Mouse (Mus musculus): ENCODE results near the gene Hacd1.
A peak's percentile ranks its signal among the peaks of the same experiment; 100 is the strongest.

Hacd1 gene

GRCm38 (mm10) chr2:14055566-14056331 is at the start of gene Hacd1:
TSS of gene Hacd1 (minus strand) at chr2:14056135.
- TF ChIP-seq GATA4 (IDR thresholded peaks at IDR 0.05; ENCODE audit: insufficient replicate concordance, low read length), result no peak

GRCm38 (mm10) chr2:14103924-14104323 is 48.0 kb upstream of the Hacd1 start:
- TF ChIP-seq GATA4 (IDR thresholded peaks at IDR 0.05; ENCODE audit: insufficient replicate concordance, low read length), result no peak

DNA sequence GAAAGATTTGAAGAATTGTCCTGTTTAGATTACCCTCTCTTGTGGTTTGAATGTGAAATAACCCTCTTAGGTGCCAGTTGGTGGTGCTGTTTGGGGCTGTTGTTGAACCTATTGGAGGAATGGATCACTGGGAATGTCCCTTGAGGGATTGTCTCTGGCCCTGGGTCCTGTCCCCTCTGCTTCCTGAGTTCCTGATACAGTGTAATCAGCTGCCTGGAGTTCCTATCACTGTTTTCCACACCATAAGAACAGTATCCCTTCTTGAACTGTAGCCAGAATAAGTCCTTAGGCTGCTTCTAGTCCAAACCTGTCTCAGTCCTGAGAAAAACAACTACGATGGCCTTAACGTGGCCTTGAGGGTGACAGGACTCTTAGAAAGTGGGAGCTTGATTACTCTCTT is 46.7 kb upstream of the Hacd1 start:
- peak; percentile 60; the same call in 1 of the 2 replicates for TF ChIP-seq GATA4 (IDR thresholded peaks at IDR 0.05; ENCODE audit: insufficient replicate concordance, low read length)

DNA sequence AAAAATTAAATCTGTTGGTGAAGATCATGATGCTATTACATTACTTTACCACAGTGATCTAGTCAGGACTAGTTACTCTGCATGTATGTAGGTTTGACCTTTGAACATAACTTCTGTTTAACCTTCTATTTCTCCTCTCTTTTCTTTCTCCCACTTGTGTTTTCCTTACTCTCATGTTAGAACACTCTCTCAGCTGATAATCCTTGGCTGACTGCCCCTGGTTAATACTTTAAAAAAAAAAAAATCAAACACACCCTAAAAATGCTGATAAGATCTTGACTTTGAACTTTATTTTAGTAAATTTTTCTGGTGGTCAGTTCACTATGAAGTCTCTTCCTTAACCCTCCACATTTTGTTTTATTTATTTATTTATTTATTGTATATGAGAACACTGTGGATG is 44.6 kb upstream of the Hacd1 start:
- TF ChIP-seq GATA4 (IDR thresholded peaks at IDR 0.05; ENCODE audit: insufficient replicate concordance, low read length), result no peak

GRCm38 (mm10) chr2:14074221-14074901 is 18.4 kb upstream of the Hacd1 start:
- no peak for TF ChIP-seq GATA4 (IDR thresholded peaks at IDR 0.05; ENCODE audit: insufficient replicate concordance, low read length)

- TF ChIP-seq GATA4 (IDR thresholded peaks at IDR 0.05; ENCODE audit: insufficient replicate concordance, low read length), result peak; percentile 17; the same call in 1 of the 2 replicates
Observed at GRCm38 (mm10) chr2:14073362-14074220, 17.7 kb upstream of the Hacd1 start, which contains the start of gene Stam. TSS of gene Stam (plus strand) at chr2:14074098.

GRCm38 (mm10) chr2:14073008-14073361 is 17.1 kb upstream of the Hacd1 start:
- TF ChIP-seq GATA4 (IDR thresholded peaks at IDR 0.05; ENCODE audit: insufficient replicate concordance, low read length), result no peak

DNA sequence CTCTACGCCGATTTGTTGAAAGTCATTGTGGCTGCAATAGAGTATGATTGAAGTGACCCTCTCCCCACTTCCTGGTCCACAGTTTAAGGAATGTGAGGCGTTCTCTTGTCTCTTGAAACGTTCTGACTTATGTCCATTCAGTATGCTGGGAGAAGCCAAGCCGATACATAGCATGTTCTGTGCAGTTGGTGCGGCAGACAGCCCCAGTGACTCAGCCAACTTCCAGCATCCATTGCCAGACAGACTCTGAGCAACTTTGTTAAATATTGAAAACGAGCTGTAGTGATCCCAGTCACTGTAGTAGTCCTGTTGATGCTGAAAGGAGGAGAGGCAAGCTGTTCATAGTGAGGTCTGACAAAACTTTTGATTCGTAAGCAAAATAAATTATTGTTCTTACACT is 14.5 kb upstream of the Hacd1 start:
- TF ChIP-seq GATA4 (IDR thresholded peaks at IDR 0.05; ENCODE audit: insufficient replicate concordance, low read length), result no peak

DNA sequence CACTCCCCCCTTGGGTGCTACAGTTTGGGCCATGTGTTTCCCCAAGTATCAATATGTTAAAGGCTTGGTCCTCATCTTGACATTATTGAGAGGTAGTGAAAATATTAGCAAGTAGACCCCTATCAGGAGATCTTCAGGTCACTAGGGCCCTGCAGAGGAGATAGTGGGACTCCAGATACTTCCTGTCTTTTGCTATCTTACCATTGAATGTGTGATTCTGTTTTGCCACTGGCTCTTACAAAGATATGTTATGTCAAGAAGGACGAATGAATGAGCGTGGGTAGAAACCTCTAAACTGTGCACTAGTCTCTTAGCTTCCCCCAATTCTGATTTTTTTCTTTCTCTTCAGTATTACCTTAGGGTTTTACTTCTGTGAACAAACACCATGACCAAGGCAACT is 13.1 kb upstream of the Hacd1 start:
- no peak for TF ChIP-seq GATA4 (IDR thresholded peaks at IDR 0.05; ENCODE audit: insufficient replicate concordance, low read length)

- TF ChIP-seq GATA4 (IDR thresholded peaks at IDR 0.05; ENCODE audit: insufficient replicate concordance, low read length), result no peak
Observed at GRCm38 (mm10) chr2:14065704-14066650, 10.0 kb upstream of the Hacd1 start.

GRCm38 (mm10) chr2:14055168-14055565 is 768 bp downstream of the Hacd1 start:
- no peak for TF ChIP-seq GATA4 (IDR thresholded peaks at IDR 0.05; ENCODE audit: insufficient replicate concordance, low read length)

GRCm38 (mm10) chr2:14054716-14055115 is 1.2 kb downstream of the Hacd1 start:
- TF ChIP-seq GATA4 (IDR thresholded peaks at IDR 0.05; ENCODE audit: insufficient replicate concordance, low read length), result no peak

DNA sequence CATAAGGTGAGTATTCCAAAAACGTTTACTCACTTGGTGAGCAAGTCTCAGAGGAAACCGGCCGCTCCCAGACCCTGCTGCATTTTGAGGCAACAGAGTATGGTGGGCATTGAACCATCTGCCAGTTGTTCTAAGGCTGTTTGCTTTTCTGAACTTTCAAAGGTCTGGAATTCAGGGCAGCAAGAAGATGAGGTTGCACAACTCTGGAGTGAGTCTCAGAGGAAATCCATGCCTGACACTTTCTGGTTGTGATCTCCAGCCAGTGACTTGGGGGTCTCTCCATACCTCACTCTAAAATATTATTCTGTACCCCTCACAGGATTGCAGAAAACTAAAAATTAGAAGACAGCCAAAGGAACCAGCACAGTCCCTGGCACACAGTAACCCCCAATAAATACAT is 1.8 kb downstream of the Hacd1 start:
- TF ChIP-seq GATA4 (IDR thresholded peaks at IDR 0.05; ENCODE audit: insufficient replicate concordance, low read length), result no peak

GRCm38 (mm10) chr2:14053618-14054017 is 2.3 kb downstream of the Hacd1 start:
- TF ChIP-seq GATA4 (IDR thresholded peaks at IDR 0.05; ENCODE audit: insufficient replicate concordance, low read length), result no peak

All from liver, adult (tissue).